Mouse (Mus musculus) adipocyte (in vitro differentiated cells): Measurements from ENCODE around the gene Adnp.

Source experiments
- DNase-seq: peaks from one replicate; pipeline ENCODE4 v3.0.0-alpha.2; 2016; ENCODE audit warnings: low spot score

The Adnp gene

GRCm38 (mm10) chr2:168156361-168156760 is 50.6 kb downstream of the Adnp start:
- DNase-seq = no peak

- no peak for DNase-seq
Measured at GRCm38 (mm10) chr2:168155666-168156065, 51.2 kb downstream of the Adnp start.

- DNase-seq = peak; percentile 31
Measured at GRCm38 (mm10) chr2:168154090-168154881, 52.6 kb downstream of the Adnp start.

GRCm38 (mm10) chr2:168149241-168149640 is 57.7 kb downstream of the Adnp start:
- DNase-seq = no peak

- peak; percentile 55 for DNase-seq
Measured at GRCm38 (mm10) chr2:168147722-168148432, 59.0 kb downstream of the Adnp start.

GRCm38 (mm10) chr2:168145437-168145836 is 61.5 kb downstream of the Adnp start:
- peak; percentile 18 for DNase-seq

- no peak for DNase-seq
Measured at GRCm38 (mm10) chr2:168143794-168144193, 63.1 kb downstream of the Adnp start.

- DNase-seq = no peak
Measured at GRCm38 (mm10) chr2:168137161-168137560, 69.8 kb downstream of the Adnp start.
